Mouse (Mus musculus): ENCODE data around the gene Sh3glb2.

DNA sequence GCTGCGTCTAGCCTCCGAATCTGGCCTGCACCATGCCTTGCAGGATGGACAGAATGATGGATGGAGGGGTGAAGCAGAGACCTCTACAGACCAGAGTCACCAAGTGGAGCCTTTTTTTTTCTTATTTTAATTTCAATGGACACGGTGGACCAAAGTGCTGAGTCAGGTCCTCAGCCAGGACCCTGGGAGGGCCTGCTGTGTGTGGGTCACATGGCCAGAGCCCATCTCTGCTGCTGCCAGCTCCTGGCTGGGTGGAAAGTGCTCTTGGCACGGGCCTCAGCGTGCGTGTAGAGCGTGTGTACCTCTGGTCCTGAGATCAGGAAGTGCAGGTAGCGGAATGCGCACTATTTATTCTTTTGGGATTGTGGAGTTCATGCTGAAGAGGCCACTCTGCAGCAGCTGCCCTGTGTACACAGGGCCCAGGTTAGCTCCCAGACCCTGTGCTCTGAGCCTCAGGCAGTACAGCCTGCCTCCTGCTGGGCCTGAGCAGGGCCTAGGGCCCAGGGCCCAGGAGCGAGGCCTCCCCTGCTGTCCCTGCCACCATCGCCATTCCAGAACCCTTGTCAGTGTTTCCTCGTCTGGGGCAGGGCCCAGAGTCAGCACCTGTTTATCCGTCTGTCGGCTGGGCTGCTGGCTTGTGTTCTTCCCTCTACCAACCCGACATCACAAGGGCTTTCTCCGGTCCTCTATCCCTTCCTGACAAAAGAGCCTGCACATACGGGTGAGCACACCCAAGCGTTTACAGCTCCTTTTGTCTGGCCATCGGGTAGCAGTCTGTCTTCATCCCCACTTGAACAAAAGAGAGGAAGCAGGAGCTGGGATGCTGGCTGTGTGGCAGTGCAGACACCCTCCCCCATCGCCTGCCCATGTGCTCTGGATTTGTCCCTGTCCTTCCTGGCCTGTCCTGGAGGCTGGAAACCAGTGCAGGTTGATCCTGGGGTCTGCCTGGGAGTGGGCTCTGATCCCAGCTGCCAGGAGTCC, 40.3 kb upstream of the Sh3glb2 start:
- no peak for TF ChIP-seq EP300 (IDR thresholded peaks at IDR 0.05; ENCODE audit: low read depth)
- TF ChIP-seq CTCF (IDR thresholded peaks at IDR 0.05; ENCODE audit: low read depth), result no peak
